Mouse (Mus musculus) heart, adult 8-10 months (tissue): ENCODE measurements around the gene Gm10283. TPM values are rescaled to one million over a fixed set of nuclear protein-coding genes. Genes with fewer than 3 reads are reported as not detected.
"Not testable (repeated sequence)": the region's sequence is repeated elsewhere in the genome, so short reads cannot be mapped to it uniquely, and the experiment has no call there.

Experiments
- DNase-seq: peaks from one replicate; pipeline ENCODE4 v3.0.0; 2022; ENCODE audit warnings: low spot score
- total RNA-seq, 4 experiments: library from RNA; stranded (reverse); gene quantifications; 2 replicates each; pipeline ENCODE4 v1.2.4; 2022

Gm10283 gene
- not detected for total RNA-seq

DNA sequence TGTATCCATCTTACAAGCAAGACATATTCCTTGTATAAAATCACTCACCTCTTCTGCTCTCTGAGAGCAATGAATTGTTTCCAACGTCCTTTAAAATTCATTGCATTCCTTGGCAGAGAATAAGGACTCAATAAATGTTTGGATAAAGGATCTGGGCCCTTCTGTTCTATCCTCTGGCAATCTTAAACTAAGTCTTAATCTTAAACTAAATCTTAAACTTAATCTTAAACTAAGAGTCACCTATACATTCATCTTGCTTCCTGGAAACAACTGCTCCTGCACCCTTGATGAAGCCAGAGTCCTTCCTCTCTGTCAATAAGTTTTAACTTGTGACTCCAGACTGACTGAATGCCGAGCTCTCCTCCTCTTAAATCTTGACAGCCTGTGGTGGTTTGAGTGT, at the start of gene Gm10283:
Gene Gm10283, minus strand, starts transcription at position 101 of the 400 bp plus-strand sequence.
- DNase-seq = no peak

- DNase-seq = no peak
Measured at GRCm38 (mm10) chr8:60534945-60535344, 31.9 kb upstream of the Gm10283 start.

DNA sequence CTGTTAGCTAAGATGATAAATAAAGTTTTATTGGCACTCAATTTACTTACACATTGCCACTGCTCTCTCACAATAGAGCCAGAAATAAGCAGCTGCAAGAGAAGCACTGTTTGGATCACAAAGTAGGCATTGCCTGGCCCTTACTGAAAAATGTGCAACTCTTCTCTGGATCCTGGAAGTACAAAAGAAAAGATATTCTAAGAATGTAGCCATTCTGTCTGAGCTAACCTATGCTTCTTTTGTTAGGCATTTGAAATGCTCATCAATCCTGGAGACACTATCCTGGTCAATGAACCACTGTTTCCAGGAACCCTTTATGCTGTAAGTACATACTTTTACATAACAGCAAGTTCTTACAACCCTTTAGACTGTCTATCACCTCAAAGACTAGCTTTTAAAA, 15.3 kb upstream of the Gm10283 start:
- DNase-seq = no peak

DNA sequence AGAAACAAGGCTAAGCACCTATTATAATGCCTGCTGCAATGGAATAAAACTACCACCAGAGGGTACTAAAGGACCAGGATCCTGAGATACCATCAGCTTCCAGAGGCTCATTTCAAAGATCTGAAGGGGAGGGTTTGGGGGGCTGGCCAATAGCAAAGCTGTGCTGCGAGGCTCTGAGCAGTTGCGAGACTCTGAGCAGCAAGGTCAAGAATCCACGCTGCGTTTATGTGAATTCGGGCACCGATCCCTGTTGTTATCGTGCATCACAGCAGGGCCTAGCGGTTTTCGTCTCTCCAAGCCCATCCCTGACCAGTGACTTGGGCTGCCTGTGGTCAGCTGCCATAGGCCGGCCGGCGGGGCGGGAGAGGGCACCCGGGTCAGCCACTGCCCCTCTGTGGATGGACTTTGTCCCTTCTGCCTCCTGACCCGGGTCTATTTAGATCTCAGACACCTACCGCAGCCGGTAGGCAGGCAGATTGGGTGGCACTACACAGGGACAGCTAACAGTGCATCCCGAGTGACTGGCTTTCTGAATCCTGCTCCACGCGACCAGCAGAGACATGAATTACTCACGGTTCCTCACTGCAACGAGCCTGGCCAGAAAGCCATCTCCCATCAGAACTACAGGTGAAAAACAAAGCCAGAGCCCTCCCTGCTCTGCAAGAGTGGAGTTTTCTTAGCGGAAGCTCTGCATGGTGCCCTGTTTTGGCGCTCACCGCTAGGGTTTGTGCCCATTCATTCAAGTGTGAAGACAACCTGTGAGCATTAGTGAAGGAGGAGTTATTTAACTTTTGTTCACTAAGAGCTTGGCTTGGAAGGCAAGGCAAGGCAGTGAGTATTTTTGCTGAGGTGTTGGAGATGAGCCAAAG, 2.9 kb upstream of the Gm10283 start, which contains the start of gene Aadat:
Gene Aadat, plus strand, starts transcription at position 280 of the 869 bp plus-strand sequence.
- peak; percentile 26 for DNase-seq

DNA sequence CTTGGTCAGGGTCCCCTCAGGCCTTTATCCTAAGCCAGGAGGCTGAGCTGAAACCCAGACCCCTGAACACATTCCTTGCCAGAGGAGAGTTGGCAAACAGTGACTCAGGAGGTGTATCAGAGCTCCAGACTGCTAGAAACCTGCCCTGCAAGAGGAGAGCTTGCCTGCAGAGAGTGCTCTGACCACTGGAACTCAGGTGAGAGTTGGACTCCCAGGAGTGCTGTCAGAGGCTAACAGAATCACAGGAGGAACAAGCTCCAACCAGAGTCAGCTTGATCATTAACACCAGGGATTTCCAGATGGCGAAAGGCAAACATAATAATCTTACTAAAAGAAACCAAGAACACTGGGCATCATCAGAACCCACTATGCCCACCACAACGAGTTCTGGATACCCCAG, 8.0 kb downstream of the Gm10283 start:
- DNase-seq = not testable (repeated sequence)

DNA sequence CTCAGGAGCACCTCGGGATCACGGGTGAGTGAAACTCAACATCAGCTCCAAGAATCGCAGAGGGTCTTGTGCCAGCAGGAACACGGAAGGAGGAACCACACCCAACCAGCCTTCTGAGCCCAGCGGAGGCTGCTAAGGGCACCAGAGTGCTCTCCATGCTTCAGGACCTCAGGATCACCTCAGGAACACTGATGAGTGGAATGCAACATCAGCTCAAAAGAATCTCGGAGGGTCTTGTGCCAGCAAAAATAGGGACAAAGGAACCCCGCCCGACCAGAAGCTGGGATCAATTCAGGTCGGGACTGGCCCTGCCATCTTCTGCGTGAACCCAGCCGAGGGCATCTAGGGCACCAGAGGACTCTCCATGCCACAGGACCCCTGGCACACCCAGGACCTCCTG, 8.4 kb downstream of the Gm10283 start:
- DNase-seq = no peak

DNA sequence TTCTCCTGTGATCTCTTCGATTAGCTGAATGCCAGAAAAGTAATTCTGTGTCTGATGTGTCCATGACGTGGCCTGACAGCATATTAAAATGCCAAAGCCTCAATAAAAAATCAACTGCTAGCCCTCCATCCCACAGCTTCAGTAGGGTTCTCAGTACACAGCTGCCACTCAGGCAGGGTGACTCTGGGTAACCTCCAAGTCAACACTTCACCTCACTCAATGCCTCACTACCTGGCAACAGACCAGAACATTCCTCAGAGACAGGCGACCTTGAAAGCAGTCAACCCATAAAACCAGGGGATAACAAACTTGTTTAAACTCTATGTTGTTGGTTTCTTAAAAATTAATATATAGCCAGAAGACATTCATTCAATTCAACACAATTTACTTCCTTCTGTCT, 10.5 kb downstream of the Gm10283 start:
- DNase-seq = no peak

DNA sequence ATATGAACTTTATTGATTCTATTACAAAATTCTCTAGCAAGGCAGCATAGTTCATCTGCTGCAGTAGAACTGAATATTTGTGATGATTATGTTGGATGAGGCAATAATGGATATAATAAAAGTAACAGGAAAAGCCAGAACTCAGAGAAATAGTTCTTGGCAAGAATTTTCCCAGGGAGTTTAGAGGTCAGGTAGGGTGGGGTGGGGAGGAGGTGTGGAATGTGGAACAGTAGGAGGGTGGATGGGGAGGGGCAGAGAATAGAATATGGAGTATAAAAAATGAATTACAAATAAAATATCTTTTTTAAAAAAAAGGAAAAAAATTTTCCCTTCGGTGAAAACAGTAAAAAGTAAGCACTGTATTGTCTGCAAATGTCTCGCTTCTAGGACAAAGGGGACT, 11.1 kb downstream of the Gm10283 start:
- DNase-seq = no peak

GRCm38 (mm10) chr8:60490147-60490546, 12.9 kb downstream of the Gm10283 start:
- DNase-seq = no peak

DNA sequence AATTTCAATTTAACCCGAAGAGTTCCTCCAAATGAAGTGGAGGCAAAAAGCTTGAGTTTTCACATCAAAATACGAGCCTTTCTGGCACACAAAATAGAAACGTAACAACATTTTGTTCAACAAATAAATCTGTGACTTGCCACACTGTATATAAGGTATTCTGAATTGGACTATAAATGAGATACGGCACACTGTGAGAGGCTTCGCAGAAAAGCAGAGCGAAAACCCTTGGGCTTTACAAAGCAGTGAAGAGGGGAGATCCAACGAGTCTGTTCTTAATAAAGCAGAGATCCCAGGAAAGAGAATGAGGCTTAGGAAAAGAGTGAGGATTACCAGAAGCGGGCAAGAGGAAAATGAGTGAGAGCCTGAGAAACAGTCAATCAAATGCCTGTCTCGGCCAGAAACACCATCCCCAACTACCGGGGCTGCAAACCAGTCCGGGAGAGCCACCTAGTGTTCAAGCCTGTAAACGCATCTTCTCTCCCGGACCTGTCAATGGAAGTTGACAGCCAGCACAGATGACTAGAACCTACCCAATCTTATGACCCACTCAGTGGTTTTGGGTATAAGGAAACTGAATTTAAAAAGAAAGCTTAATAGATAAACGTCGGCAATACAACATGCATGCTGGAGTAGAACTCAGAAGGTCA, 36.2 kb downstream of the Gm10283 start:
- peak; percentile 28 for DNase-seq

- no peak for DNase-seq
Measured at GRCm38 (mm10) chr8:60449296-60449695, 53.7 kb downstream of the Gm10283 start.

DNA sequence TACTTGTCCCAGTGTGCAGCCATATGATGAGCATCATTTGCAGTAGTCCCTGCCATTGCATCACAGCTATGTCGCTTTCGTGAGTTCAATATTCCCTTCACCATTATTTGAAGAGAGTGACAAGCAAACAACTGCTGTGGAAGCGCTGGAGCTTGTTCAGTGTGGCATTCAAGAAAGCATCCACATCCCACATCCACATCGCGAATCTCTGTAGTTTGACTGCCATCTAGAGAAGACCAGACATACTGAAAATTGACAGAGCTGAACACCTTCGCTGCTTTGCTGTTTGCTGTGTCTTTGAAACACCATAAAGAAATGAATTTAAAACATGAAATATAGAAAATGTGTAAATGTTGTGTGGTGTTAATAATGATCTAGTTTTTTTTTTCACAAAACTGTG, 58.0 kb downstream of the Gm10283 start:
- DNase-seq = no peak

DNA sequence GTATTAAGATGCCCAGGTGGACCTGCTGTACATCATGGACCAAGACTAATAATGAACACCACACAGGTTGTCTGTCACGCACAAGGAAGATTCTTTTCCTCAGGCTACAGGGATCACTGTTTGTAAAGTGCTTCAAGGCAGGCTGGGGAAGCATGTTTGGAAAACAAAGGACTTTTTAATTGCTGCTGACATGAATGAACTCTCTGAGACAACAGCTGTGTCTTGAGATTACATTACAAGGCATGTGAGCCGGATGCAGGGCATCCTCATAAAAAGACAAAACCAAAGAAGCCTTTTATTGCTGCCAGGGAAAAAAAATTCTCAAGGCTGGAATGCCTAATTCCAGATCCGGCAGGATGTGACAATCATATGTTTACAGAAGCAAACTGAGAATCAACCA, 64.4 kb downstream of the Gm10283 start:
- no peak for DNase-seq

- DNase-seq = no peak
Measured at GRCm38 (mm10) chr8:60436872-60437271, 66.1 kb downstream of the Gm10283 start.

- no peak for DNase-seq
Measured at GRCm38 (mm10) chr8:60432649-60433048, 70.3 kb downstream of the Gm10283 start.

- DNase-seq = no peak
Measured at GRCm38 (mm10) chr8:60406358-60406757, 96.6 kb downstream of the Gm10283 start.

- DNase-seq = no peak
Measured at GRCm38 (mm10) chr8:60404994-60405548, 97.9 kb downstream of the Gm10283 start.

GRCm38 (mm10) chr8:60393675-60394074, 109.3 kb downstream of the Gm10283 start:
- DNase-seq = no peak

- no peak for DNase-seq
Measured at GRCm38 (mm10) chr8:60386589-60386988, 116.4 kb downstream of the Gm10283 start.
